ENCODE assay signal across 11 mouse cellular contexts in the genomic region with DNA sequence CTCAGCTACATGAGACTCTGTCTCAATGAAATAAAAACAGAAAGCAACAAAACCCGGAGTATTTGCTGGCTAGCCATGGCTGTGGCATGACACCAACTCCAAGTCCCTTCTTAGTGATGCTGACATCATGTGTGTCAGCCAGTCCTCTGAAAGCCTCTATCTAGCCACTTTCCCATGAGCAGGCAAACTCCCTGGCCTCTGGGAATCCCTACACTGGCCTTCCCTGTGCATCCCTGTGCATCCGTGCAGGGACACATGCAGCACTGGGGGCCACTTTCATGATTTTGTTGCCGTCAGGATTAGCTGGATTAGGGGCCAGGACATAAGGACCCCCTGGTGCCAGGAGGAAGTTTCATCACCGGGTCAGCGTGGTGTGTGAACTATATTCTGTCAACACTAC. TPM values are rescaled to one million over a fixed set of nuclear protein-coding genes. Genes with fewer than 3 reads are reported as not detected.
DNase-seq lines count a peak whose midpoint lies in the region; ATAC-seq lines count a peak whose summit lies in the region.
"Had no signal": no experiment of that assay in that cellular context is flagged by ENCODE, and none has a peak within 500 bp of the region (broad histone marks: within the 10 kb centered on the region; RNA-seq: fewer than 3 reads in every experiment).

No protein-coding gene starts in this region.

- H3K4me3 ChIP-seq in limb, embryonic 12.5 days (replicated peaks): no peak overlapping the region
- H3K4me3 ChIP-seq in limb, embryonic 10.5 days: no peak overlapping the region
- H3K4me3 ChIP-seq in hindbrain, embryonic 10.5 days: peak overlapping the region; percentile 26
- H3K4me3 ChIP-seq in midbrain, embryonic 14.5 days (replicated peaks; ENCODE audit: low read depth, low read length): no peak overlapping the region
- H3K4me3 ChIP-seq: heart, embryonic 12.5 days; megakaryocyte, embryonic 14.5 days had no signal

- peaks cover 88% of the 10 kb centered on the region for H3K4me1 ChIP-seq in limb, embryonic 12.5 days (replicated peaks)
- peaks cover 91% of the 10 kb centered on the region for H3K4me1 ChIP-seq in limb, embryonic 10.5 days
- H3K4me1 ChIP-seq in hindbrain, embryonic 10.5 days (replicated peaks): peaks cover 100% of the 10 kb centered on the region
- H3K4me1 ChIP-seq in midbrain, embryonic 14.5 days (ENCODE audit: control insufficient read depth, insufficient read depth, low read length): peaks cover 52% of the 10 kb centered on the region

- no peaks in the 10 kb centered on the region for H3K9me3 ChIP-seq in limb, embryonic 12.5 days
- H3K9me3 ChIP-seq in limb, embryonic 10.5 days (replicated peaks): no peaks in the 10 kb centered on the region
- H3K9me3 ChIP-seq in hindbrain, embryonic 10.5 days: no peaks in the 10 kb centered on the region
- no peaks in the 10 kb centered on the region for H3K9me3 ChIP-seq in midbrain, embryonic 14.5 days (ENCODE audit: control insufficient read depth, low read length)
- H3K9me3 ChIP-seq: heart, embryonic 12.5 days; megakaryocyte, embryonic 14.5 days had no signal

- H3K27me3 ChIP-seq in limb, embryonic 12.5 days: no peaks in the 10 kb centered on the region
- no peaks in the 10 kb centered on the region for H3K27me3 ChIP-seq in limb, embryonic 10.5 days (ENCODE audit: low read depth, poor library complexity, severe bottlenecking)
- H3K27me3 ChIP-seq in hindbrain, embryonic 10.5 days (ENCODE audit: insufficient read depth, poor library complexity, severe bottlenecking): no peaks in the 10 kb centered on the region
- H3K27me3 ChIP-seq in midbrain, embryonic 14.5 days (ENCODE audit: control insufficient read depth, insufficient read depth, low read length): no peaks in the 10 kb centered on the region
- H3K27me3 ChIP-seq: heart, embryonic 12.5 days; megakaryocyte, embryonic 14.5 days had no signal

- WGBS in limb, embryonic 12.5 days: 56% methylated on average over 5 of the region's 5 CpGs
- 77% methylated on average over 5 of the region's 5 CpGs for WGBS in limb, embryonic 10.5 days
- WGBS in hindbrain, embryonic 10.5 days: 46% methylated on average over 5 of the region's 5 CpGs
- 21% methylated on average over 5 of the region's 5 CpGs for WGBS in midbrain, embryonic 14.5 days

- H3K27ac ChIP-seq in limb, embryonic 12.5 days: 0 out of 2 replicates have a peak overlapping the region, but pooled peaks have one; percentile 29
- no peak overlapping the region for H3K27ac ChIP-seq in limb, embryonic 10.5 days
- H3K27ac ChIP-seq in hindbrain, embryonic 10.5 days: peak overlapping the region; percentile 88
- 0 out of 2 replicates have a peak overlapping the region, but pooled peaks have one; percentile 43 for H3K27ac ChIP-seq in midbrain, embryonic 14.5 days (replicated peaks; ENCODE audit: low read depth, low read length)
- H3K27ac ChIP-seq: kidney, postnatal 0 days had no signal

- no peak overlapping the region for H3K9ac ChIP-seq in limb, embryonic 12.5 days (replicated peaks)
- no peak overlapping the region for H3K9ac ChIP-seq in midbrain, embryonic 14.5 days (replicated peaks; ENCODE audit: low read length)
- H3K9ac ChIP-seq: heart, embryonic 12.5 days had no signal

- DNase-seq in limb, embryonic 10.5 days (ENCODE audit: low spot score): no peak
- DNase-seq in cerebellum, adult 9-11 months: peak; percentile 71
- no peak for DNase-seq in hindbrain, embryonic 10.5 days (ENCODE audit: low spot score)
- no peak for DNase-seq in midbrain, embryonic 14.5 days
- no peak for DNase-seq in kidney, postnatal 36 days
- DNase-seq in thymus, postnatal 14 days: no peak
- DNase-seq in thymus, postnatal 10 days (ENCODE audit: low spot score in 2 of 2): no peak

- peaks cover 26% of the 10 kb centered on the region for H3K36me3 ChIP-seq in limb, embryonic 12.5 days
- H3K36me3 ChIP-seq in limb, embryonic 10.5 days: peaks cover 51% of the 10 kb centered on the region
- peaks cover 27% of the 10 kb centered on the region for H3K36me3 ChIP-seq in hindbrain, embryonic 10.5 days
- H3K36me3 ChIP-seq in midbrain, embryonic 14.5 days (ENCODE audit: control insufficient read depth, insufficient read depth, low read length): no peaks in the 10 kb centered on the region

- no peak for ATAC-seq in limb, embryonic 12.5 days (ENCODE audit: insufficient number of reproducible peaks, insufficient read depth, low FRiP score, low TSS enrichment, low read depth)
- no peak for ATAC-seq in midbrain, embryonic 14.5 days (ENCODE audit: low FRiP score, low TSS enrichment)

- H3K4me2 ChIP-seq in limb, embryonic 12.5 days: no peak overlapping the region
- H3K4me2 ChIP-seq in midbrain, embryonic 14.5 days (ENCODE audit: low read length): 0 out of 2 replicates have a peak overlapping the region, but pooled peaks have one; percentile 9
- H3K4me2 ChIP-seq: heart, embryonic 12.5 days had no signal

RNA-seq across cellular contexts. Expression of a gene that starts 20.0 kb away (rescaled TPM):
- polyA plus RNA-seq in limb, embryonic 12.5 days (2016; fragmentation: Nextera tagmentation; extraction: Ambion mirVana): 21.6 and 23.0 TPM in 2 replicates
- polyA plus RNA-seq in limb, embryonic 10.5 days (2016; fragmentation: Nextera tagmentation; extraction: Ambion mirVana): 18.2 and 19.0 TPM in 2 replicates
- polyA plus RNA-seq in hindbrain, embryonic 10.5 days (2016; fragmentation: Nextera tagmentation; extraction: Ambion mirVana): 21.8 and 22.1 TPM in 2 replicates
- polyA plus RNA-seq in midbrain, embryonic 14.5 days (2014; fragmentation: Nextera tagmentation; extraction: Ambion mirVana): 17.4 and 17.8 TPM in 2 replicates

RNA-seq across cellular contexts. Expression of a gene that starts 56.4 kb away (rescaled TPM):
- 24.3 and 28.5 TPM in 2 replicates for polyA plus RNA-seq in limb, embryonic 12.5 days (2016; fragmentation: Nextera tagmentation; extraction: Ambion mirVana)
- polyA plus RNA-seq in limb, embryonic 10.5 days (2016; fragmentation: Nextera tagmentation; extraction: Ambion mirVana): 27.0 and 29.2 TPM in 2 replicates
- polyA plus RNA-seq in hindbrain, embryonic 10.5 days (2016; fragmentation: Nextera tagmentation; extraction: Ambion mirVana): 23.4 and 25.2 TPM in 2 replicates
- polyA plus RNA-seq in midbrain, embryonic 14.5 days (2014; fragmentation: Nextera tagmentation; extraction: Ambion mirVana): 12.6 and 18.1 TPM in 2 replicates
